Mouse (Mus musculus) embryo, embryonic 11.5 days (tissue): ENCODE data around the gene Wbp1l.

Experiments used
- DNase-seq: peaks from one replicate; pipeline ENCODE4 v3.0.0-alpha.2; 2012; ENCODE audit warnings: low read depth, low spot score

The Wbp1l gene

GRCm38 (mm10) chr19:46629807-46630206, 30.9 kb downstream of the Wbp1l start:
- no peak for DNase-seq

- DNase-seq: no peak
These were observed 32.8 kb downstream of the Wbp1l start for GRCm38 (mm10) chr19:46631637-46632036.

- no peak for DNase-seq
These were observed 36.9 kb downstream of the Wbp1l start for GRCm38 (mm10) chr19:46635766-46636165.

- DNase-seq: no peak
These were observed 38.7 kb downstream of the Wbp1l start for GRCm38 (mm10) chr19:46637598-46637997.

- DNase-seq: no peak
These were observed 40.2 kb downstream of the Wbp1l start for GRCm38 (mm10) chr19:46639053-46639452.

GRCm38 (mm10) chr19:46639496-46639895, 40.6 kb downstream of the Wbp1l start:
- no peak for DNase-seq

GRCm38 (mm10) chr19:46640780-46641179, 41.9 kb downstream of the Wbp1l start:
- DNase-seq: no peak

GRCm38 (mm10) chr19:46641420-46642085, 42.7 kb downstream of the Wbp1l start:
- DNase-seq: no peak

- no peak for DNase-seq
These were observed 43.4 kb downstream of the Wbp1l start for GRCm38 (mm10) chr19:46642136-46642753.

- DNase-seq: no peak
These were observed 44.4 kb downstream of the Wbp1l start for GRCm38 (mm10) chr19:46643236-46643635.

GRCm38 (mm10) chr19:46644343-46644792, 45.5 kb downstream of the Wbp1l start:
- no peak for DNase-seq

- no peak for DNase-seq
These were observed 46.1 kb downstream of the Wbp1l start for GRCm38 (mm10) chr19:46644793-46645602.

- no peak for DNase-seq
These were observed 47.2 kb downstream of the Wbp1l start for GRCm38 (mm10) chr19:46646041-46646481.

- DNase-seq: no peak
These were observed 48.4 kb downstream of the Wbp1l start for GRCm38 (mm10) chr19:46647254-46647653.

- no peak for DNase-seq
These were observed 49.0 kb downstream of the Wbp1l start for GRCm38 (mm10) chr19:46647850-46648249.

- no peak for DNase-seq
These were observed 49.7 kb downstream of the Wbp1l start for GRCm38 (mm10) chr19:46648565-46648964.

GRCm38 (mm10) chr19:46653188-46653587, 54.3 kb downstream of the Wbp1l start:
- no peak for DNase-seq

GRCm38 (mm10) chr19:46653616-46654235, 54.8 kb downstream of the Wbp1l start:
- no peak for DNase-seq

- no peak for DNase-seq
These were observed 56.7 kb downstream of the Wbp1l start for GRCm38 (mm10) chr19:46655626-46656025.

GRCm38 (mm10) chr19:46656151-46656840, 57.4 kb downstream of the Wbp1l start:
- DNase-seq: no peak

GRCm38 (mm10) chr19:46657339-46658020, 58.6 kb downstream of the Wbp1l start:
- DNase-seq: no peak
